Mouse (Mus musculus): Measurements from ENCODE around the gene Sprr1b. TPM values are rescaled to one million over a fixed set of nuclear protein-coding genes. Genes with fewer than 3 reads are reported as not detected.

Sprr1b gene
- polyA plus RNA-seq, 1 experiment from 2014 or later = 1.6 TPM

DNA sequence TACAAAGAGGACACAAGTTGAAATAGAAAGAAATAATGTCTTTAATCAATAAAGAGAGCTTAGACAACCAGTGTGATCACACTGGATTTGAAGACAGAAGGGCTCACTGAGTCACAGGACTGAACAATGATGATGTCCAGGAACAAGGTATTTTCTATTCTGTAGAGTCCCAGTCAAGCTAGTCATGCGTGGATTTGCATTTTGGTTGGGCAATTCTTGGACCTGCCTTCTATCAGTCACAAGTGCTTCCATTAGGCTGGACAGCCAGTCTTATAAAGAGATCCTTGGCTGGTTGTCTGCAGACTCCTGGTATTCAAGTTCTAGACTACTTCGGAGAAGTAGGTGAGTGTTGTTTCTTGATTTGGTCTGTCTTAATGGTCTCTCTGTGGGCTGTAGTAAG lies 30.9 kb downstream of the Sprr1b start, which contains the start of gene Sprr2i:
Gene Sprr2i, plus strand, starts transcription at position 301 of the 400 bp plus-strand sequence.
- H3K9ac ChIP-seq = no peak within 1 kb of the TSS
- WGBS = 92% methylated on average over 2 of the region's 2 CpGs
- no peak for ATAC-seq (ENCODE audit: insufficient read depth, low FRiP score, low read depth)

DNA sequence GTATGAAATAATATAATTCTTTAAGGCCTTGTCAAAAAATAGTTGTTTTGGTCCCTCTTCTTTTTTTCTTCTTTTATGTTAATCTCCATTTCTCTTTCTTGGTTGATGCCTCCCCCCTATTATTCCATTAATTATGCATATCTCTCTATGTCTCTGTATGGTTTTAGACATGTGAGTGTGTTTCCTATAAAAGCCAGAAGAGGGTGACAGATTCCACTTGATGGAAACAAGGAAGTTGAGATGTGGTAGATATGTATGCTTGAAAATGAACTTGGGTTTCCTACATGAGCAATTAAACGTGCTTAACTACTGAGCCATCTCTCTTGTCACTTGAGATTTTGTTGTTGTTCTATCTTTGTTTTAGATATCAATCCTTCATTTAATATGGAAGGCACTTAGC lies 44.3 kb downstream of the Sprr1b start:
- no peaks in the 10 kb centered on the region for H3K27me3 ChIP-seq (replicated peaks)
- H3K36me3 ChIP-seq = no peaks in the 10 kb centered on the region
- H3K4me3 ChIP-seq (replicated peaks) = no peak overlapping the region
- no peak overlapping the region for H3K9ac ChIP-seq
- no peaks in the 10 kb centered on the region for H3K4me1 ChIP-seq
- no peak overlapping the region for H3K27ac ChIP-seq
- 46% methylated on average over 1 of the region's 1 CpGs for WGBS
- H3K4me2 ChIP-seq = no peak overlapping the region
- no peak for ATAC-seq (ENCODE audit: insufficient read depth, low FRiP score, low read depth)
- H3K9me3 ChIP-seq = no peaks in the 10 kb centered on the region

More for the DNA sequence above, 30.9 kb downstream of the Sprr1b start, which contains the start of gene Sprr2i:
- H3K4me3 ChIP-seq (replicated peaks) = no peak within 1 kb of the TSS
- H3K4me1 ChIP-seq = no peaks in the 10 kb centered on the region
- no peaks in the 10 kb centered on the region for H3K27me3 ChIP-seq (replicated peaks)
- no peaks in the 10 kb centered on the region for H3K9me3 ChIP-seq
- H3K4me2 ChIP-seq = no peak within 1 kb of the TSS
- H3K36me3 ChIP-seq = no peaks in the 10 kb centered on the region
- H3K27ac ChIP-seq = no peak within 1 kb of the TSS

Other genes with a start within 250 kb of the Sprr1b start
- gene Sprr2a1, start 223.0 kb downstream of the Sprr1b start, polyA plus RNA-seq (2015; fragmentation: Nextera tagmentation; extraction: Ambion mirVana) = 9.5 and 12.7 TPM in 2 replicates
- 541 and 1,085 TPM in 2 replicates for gene Sprr2a2, start 222.9 kb downstream of the Sprr1b start, polyA plus RNA-seq (2015; fragmentation: Nextera tagmentation; extraction: Ambion mirVana)
- gene Sprr2a3, start 153.4 kb downstream of the Sprr1b start, polyA plus RNA-seq (2015; fragmentation: Nextera tagmentation; extraction: Ambion mirVana) = 44.5 and 82.4 TPM in 2 replicates
- gene Sprr2b, start 122.2 kb downstream of the Sprr1b start, polyA plus RNA-seq (2015; fragmentation: Nextera tagmentation; extraction: Ambion mirVana) = 0.23 TPM in 1 of 2 replicates, not detected in the other
- gene Sprr2d, start 99.6 kb downstream of the Sprr1b start, polyA plus RNA-seq (2015; fragmentation: Nextera tagmentation; extraction: Ambion mirVana) = 0.68 TPM in 1 of 2 replicates, not detected in the other
- gene Sprr2e, start 86.6 kb downstream of the Sprr1b start, polyA plus RNA-seq (2015; fragmentation: Nextera tagmentation; extraction: Ambion mirVana) = not detected in 2 replicates
- gene Sprr2f, start 73.6 kb downstream of the Sprr1b start, polyA plus RNA-seq (2015; fragmentation: Nextera tagmentation; extraction: Ambion mirVana) = not detected in 2 replicates
- gene Sprr2h, start 53.1 kb downstream of the Sprr1b start, polyA plus RNA-seq (2015; fragmentation: Nextera tagmentation; extraction: Ambion mirVana) = 0.21 TPM in 1 of 2 replicates, not detected in the other
- 0.60 TPM in 1 of 2 replicates, not detected in the other for gene Sprr2i, start 30.8 kb downstream of the Sprr1b start, polyA plus RNA-seq (2015; fragmentation: Nextera tagmentation; extraction: Ambion mirVana)
- gene Sprr2j-ps, start 20.7 kb downstream of the Sprr1b start, polyA plus RNA-seq (2015; fragmentation: Nextera tagmentation; extraction: Ambion mirVana) = 1.2 TPM in 1 of 2 replicates, not detected in the other
- gene Gm9774, start 9.4 kb downstream of the Sprr1b start, polyA plus RNA-seq (2015; fragmentation: Nextera tagmentation; extraction: Ambion mirVana) = 7.3 and 25.4 TPM in 2 replicates
- gene Sprr2k, start 6.2 kb downstream of the Sprr1b start, polyA plus RNA-seq (2015; fragmentation: Nextera tagmentation; extraction: Ambion mirVana) = 0.73 TPM in 1 of 2 replicates, not detected in the other
- gene Sprr3, start 19.9 kb upstream of the Sprr1b start, polyA plus RNA-seq (2015; fragmentation: Nextera tagmentation; extraction: Ambion mirVana) = 30.3 and 125 TPM in 2 replicates
- gene Sprr1a, start 47.1 kb upstream of the Sprr1b start, polyA plus RNA-seq (2015; fragmentation: Nextera tagmentation; extraction: Ambion mirVana) = 69.5 and 186 TPM in 2 replicates
- not detected in 2 replicates for gene Sprr4, start 61.7 kb upstream of the Sprr1b start, polyA plus RNA-seq (2015; fragmentation: Nextera tagmentation; extraction: Ambion mirVana)
- gene 2310046K23Rik, start 95.7 kb upstream of the Sprr1b start, polyA plus RNA-seq (2015; fragmentation: Nextera tagmentation; extraction: Ambion mirVana) = not detected in 2 replicates
- 0.41 and 1.2 TPM in 2 replicates for gene Ivl, start 134.9 kb upstream of the Sprr1b start, polyA plus RNA-seq (2015; fragmentation: Nextera tagmentation; extraction: Ambion mirVana)
- gene Smcp, start 150.2 kb upstream of the Sprr1b start, polyA plus RNA-seq (2015; fragmentation: Nextera tagmentation; extraction: Ambion mirVana) = 0.67 TPM in 1 of 2 replicates, not detected in the other
- gene 2210017I01Rik, start 168.7 kb upstream of the Sprr1b start, polyA plus RNA-seq (2015; fragmentation: Nextera tagmentation; extraction: Ambion mirVana) = not detected in 2 replicates
- not detected in 2 replicates for gene Lce6a, start 182.9 kb upstream of the Sprr1b start, polyA plus RNA-seq (2015; fragmentation: Nextera tagmentation; extraction: Ambion mirVana)
- gene Lce1a1, start 209.5 kb upstream of the Sprr1b start, polyA plus RNA-seq (2015; fragmentation: Nextera tagmentation; extraction: Ambion mirVana) = not detected in 2 replicates
- gene Lce1b, start 218.1 kb upstream of the Sprr1b start, polyA plus RNA-seq (2015; fragmentation: Nextera tagmentation; extraction: Ambion mirVana) = not detected in 2 replicates
- gene Lce1a2, start 231.5 kb upstream of the Sprr1b start, polyA plus RNA-seq (2015; fragmentation: Nextera tagmentation; extraction: Ambion mirVana) = not detected in 2 replicates
- not detected in 2 replicates for gene Lce1c, start 240.5 kb upstream of the Sprr1b start, polyA plus RNA-seq (2015; fragmentation: Nextera tagmentation; extraction: Ambion mirVana)
- gene Lce1d, start 248.4 kb upstream of the Sprr1b start, polyA plus RNA-seq (2015; fragmentation: Nextera tagmentation; extraction: Ambion mirVana) = not detected in 2 replicates